Mouse (Mus musculus): ENCODE measurements at regions not wholly inside any gene's neighbourhood (a gene's known extent, or its start where the extent isn't known, plus 50 kb on each side); places are given as distances from the start of the nearest gene placed in this dataset.

DNA sequence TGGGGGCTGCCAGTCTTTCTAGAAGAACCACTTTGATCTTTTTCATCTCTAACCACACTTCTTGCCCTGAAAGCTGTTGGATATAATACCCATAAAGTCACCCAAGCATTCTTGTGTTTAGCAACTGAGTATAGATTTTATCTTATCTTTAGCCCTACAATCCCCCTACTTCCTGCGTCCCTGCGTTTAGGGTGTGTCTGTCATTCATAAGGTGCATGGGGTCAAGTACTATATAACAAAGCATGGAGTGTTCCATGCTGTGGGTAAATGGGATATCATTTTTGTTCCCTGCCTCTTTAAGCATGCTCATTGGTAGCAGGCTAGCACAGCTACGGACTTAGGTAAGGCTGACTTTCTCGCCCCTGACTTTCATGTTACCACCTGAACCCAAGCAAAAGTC lies 122.5 kb upstream of the Twist2 start:
- no peak for DNase-seq

DNA sequence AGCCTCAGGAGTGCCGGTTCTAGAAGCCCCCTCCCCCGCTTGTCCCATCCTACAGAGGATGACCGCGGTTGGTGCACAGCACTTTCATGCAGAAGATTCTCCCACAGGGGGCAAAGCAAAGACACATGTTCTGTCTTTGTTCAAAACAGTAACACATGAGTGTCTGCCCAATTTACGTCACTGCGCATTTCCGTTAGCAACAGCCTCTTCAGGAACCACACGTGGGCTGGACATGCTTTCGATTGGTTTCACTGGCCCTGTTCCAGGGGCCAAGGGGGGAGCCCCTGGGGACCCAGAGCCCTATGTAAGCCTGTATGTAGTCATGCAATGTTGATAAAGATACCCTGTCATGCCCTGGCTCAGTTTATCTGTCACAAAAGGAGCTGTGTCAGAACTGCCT lies 116.2 kb upstream of the Twist2 start:
- DNase-seq: no peak

DNA sequence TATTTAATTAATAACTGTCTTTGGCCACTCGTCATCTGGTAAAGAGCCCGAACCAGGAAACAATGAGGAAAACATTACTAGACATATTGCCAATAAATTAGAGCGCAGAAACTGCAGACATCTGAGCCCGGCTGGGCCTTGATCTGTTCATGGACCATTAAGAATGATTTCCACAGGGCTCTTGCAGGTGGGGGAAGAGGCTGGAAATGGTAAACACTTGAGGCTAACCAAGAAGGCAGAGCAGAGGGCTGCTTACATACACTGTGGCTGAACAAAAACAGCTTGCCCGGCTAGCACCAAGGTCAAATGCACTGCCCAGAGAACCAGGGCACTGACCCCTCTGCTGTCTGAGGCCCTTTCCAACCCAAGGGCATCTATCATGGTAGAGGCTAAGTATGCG lies 115.5 kb upstream of the Twist2 start:
- DNase-seq: no peak

DNA sequence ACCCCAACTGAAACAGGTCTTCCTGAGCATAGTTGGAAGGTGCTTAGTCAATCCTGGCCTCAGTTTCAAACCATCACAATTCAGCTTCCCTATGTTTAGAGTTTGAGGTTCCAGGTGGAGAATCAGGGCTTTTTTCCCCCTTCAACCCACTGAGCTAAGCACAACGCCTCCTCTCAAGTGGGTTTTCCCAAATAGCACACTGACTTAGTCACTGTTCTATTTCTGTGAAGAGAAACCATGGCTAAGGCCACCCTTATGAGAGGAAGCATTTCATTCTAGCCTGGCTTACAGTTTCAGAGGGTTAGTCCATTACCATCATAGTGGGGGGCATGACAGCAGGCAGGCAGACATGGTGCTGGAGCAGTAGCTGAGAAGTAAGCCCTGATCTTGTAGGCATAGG lies 109.7 kb upstream of the Twist2 start:
- DNase-seq: no peak

DNA sequence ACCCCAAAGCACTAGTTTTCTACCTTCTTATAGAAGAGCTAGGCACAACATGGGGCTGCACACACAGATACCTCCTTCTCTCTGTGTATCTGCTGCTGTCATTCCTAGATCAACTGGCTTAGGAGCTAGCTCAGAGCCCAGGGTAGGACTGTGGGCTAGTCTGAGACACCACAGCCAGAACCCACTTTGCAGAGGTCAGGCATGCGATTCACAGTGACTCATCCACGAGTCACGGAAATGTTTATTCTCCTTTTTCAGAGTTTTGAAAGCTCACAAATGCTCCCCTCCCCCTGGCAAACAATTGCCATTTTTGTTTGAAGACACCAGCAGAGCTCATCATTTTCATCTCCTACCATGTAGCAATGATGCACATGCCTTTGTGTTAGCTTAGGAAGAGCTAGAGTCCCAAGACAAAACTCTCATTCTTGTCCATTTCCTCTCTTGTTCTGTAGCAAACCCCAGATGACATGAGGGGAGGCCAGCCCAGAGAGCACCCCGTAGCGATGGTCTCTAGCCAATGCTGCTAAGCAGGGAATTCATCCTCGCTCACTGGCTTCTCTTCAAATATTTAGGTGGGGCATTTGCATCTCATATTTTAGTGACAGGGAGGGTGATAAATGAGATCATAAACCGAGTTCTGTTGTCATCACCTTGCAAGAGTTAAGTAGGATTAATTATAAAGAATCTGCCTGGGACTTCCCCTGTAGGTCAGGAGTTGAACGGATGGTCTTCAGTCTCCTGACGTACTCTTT lies 108.4 kb upstream of the Twist2 start:
- DNase-seq: no peak

DNA sequence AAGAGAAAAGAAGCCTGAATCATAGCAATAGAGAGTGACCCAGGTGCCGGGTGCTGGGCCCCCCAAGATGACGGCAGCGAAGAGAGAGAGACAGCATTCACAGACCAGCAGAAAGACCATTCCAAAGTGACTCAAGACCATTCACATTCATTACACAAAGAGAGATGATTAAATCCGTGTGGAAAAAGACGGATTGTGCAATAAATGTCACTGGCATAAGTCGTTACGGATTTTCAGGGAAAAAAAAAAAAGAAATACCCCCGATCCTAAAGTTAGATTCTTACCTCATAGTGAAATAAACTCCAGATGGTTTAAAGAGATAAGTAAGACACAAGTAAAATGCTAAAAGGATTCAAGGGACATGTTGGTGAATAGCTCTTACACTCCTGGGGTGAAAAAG lies 104.2 kb upstream of the Twist2 start:
- DNase-seq: no peak

DNA sequence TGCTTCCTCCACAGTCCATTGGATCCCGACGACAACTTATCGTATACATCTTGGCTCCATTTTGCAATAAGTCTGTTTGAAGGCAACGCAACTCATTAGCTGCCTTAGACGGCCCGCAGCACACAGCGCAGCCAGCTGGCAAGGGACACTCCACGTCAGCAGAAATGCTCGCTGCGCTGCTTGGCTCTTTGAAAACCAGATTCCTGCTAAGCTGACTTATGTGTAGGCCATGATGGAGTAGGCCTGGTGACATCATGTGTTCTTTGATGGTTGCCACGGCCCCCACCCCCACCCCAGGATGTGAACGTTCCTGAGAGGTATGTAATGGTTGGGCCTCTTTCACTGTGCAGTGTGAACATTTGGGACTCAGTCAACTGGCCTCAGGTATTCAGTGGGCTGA lies 99.8 kb upstream of the Twist2 start:
- DNase-seq: no peak

DNA sequence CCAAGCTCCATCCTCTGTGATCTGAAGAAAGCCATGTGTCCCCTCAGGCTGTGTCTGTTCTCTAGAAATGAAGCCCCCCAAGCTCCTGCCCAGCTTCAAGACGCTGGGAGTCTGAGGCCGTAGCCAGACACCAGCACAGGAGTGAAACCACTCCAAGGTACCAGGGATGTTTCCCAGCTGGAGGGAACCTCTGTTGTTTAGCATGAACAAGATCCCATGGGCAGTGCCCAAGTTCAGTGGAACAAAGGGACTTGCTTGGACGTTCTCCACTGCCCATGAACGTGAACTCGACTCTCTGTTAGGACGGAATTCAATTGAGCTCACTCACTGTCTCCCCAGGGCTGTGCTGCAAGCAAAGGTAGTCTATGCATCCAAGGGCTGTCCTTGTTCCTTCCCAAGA lies 99.2 kb upstream of the Twist2 start:
- DNase-seq: no peak

DNA sequence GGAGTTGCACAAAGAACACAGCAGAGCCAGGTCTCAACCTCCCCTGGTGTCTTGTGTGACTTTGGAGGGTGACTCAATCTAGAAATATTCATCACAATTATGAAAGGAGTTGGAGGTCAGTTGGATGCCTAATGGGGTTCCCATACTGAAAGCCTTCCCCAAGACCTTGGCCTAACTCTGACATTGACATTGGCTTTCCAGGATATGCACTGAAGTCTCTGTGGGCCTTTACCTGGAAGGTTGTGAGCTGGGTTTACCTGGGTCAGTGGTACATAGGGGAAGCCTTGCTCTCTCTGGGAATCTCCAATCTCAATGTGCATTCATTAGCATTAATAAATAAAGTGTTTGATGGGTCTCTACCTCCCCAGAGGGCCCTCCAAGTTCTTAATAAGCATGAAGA lies 98.5 kb upstream of the Twist2 start:
- DNase-seq: no peak

DNA sequence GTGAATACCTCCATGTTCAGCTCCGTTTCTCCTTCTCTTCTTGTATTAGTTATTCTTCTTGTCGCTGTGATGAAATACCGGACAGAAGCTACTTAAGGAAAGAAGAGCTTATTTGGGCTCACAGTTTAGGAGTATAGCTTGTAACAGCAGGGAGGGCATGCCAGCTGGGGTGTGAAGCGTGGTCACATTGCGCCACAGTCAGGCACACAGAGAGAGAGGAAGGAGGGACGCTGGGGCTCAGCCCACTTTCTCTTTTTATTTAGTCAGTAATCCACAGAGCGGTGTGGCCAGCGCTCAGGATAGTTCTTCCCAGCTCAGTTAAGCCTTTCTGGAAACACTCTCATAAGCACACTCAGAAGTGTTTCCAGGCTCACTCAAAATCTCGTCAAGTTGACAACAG lies 95.8 kb upstream of the Twist2 start:
- no peak for DNase-seq

DNA sequence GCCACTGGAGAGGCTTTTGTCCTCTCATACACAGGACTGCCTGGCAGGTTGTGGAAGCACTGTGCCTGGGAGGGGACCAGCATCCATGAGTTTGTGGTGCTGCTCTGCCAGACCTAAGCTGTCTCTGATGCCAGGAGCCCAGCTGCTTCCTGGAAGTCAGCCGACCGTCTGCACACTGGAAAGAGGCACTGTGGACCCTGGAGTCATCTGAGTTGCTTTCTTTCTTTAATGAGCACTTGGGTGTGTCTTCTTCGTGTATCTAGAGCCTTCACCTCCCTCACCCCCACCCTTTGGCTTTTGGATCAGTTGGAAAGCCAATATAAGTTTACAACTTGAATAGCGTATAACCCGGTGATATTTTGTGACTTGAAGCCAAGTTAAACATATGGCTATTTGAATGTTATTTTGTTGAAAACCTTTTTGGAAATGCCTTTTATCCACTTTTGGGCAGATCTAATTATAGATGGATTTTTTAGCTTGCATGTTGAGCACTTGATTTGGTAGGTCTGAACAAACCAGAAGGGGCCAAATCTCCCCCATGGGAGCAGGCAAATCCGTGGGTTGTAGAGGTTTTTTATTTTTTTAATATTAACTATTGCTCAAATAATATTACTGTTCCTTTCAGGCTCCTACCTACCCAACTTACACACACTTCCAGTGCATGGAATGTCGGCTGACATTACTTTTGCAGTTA lies 92.6 kb upstream of the Twist2 start:
- no peak for DNase-seq

DNA sequence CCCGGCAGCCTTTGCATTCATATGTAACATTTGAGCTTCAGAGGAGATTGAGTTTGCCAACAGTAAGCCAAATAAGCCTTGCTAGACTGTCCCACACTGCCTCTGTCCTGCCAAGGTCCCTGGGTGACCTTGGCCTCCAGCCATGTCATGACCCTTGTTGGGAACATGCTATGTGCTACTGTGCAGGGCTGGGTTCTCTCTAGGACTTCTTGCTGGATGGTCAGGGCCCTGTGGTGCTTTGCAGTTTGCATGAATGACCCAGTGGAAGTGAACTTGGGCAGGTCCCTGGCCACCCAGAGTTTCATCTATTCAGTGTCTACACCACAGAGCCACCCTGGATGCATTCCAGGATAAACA lies 92.0 kb upstream of the Twist2 start:
- DNase-seq: no peak

DNA sequence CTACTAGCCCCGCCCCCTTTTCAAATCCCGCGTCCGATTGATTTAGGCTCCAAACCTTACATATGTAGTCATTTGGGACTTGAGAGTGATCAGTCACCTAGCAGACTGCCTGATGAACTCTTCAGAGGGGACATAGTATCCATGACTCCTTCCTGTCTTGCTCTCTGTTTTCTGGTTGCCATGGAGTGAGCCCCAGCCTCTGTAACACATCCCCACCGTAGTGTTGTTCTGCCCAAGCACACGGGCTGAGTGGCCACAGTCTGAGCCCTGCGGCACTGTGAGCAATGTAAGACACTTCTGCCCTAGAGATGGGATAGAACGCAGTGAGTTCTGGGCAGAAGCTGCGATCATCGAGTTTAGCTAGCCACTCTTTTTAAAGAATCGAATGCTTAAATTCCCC lies 88.1 kb upstream of the Twist2 start:
- DNase-seq: no peak

DNA sequence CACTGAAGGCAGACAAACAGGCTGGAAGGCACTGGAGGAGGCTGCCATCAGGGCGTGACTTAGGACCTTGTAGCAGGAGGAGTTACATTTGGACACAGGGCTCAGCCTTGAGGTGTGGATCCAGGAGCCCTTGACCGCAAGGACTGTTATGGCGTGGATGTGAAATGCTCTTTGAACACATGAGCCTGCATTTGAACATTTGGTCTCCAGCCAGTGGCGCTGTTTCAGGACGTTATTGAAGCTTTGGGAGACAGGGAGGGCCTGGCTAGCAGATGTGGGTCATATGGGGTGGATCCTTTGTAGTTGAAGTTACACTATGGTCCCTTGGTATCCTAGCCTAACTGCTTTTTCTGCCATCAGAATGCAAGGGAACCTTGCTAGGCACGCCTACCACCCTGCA lies 87.0 kb upstream of the Twist2 start:
- no peak for DNase-seq

DNA sequence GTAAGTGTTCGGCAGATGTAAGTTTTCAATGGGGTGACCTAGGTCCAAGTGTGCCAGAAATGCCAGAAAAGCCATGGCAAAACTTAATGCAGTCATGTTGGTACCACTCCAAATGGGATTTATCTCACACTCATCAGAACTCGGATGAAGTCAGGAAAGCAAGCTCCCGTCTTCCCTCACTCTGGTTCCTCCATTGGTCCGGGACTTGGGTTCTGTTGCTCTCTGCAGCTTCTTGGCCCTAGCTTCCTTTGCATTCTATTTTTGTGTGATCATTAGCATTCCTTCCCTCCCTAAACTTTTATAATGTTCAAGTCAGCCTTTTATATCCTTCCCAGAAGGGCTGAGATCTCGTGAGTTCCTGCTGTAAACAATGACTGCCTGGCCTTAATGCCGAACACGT lies 85.9 kb upstream of the Twist2 start:
- DNase-seq: no peak

DNA sequence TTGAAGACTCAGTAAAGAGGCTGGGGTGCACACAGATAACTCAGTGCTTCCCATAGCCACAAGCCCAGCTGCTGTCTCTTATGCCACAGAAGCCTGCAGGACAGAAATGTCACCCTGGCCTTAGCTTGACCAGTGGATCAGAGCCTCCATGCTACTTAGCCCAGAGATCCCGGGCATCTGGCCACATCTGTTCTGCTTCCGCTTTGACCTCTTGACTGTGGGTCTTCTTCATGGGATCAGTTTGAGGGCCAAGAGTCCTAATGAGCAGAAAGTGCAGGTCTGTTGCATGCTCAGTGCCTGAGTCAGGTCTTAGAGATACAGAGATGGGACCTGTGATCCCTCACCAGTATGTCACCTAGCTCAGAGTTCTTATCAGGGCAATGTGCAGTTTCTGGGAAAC lies 85.5 kb upstream of the Twist2 start:
- no peak for DNase-seq

DNA sequence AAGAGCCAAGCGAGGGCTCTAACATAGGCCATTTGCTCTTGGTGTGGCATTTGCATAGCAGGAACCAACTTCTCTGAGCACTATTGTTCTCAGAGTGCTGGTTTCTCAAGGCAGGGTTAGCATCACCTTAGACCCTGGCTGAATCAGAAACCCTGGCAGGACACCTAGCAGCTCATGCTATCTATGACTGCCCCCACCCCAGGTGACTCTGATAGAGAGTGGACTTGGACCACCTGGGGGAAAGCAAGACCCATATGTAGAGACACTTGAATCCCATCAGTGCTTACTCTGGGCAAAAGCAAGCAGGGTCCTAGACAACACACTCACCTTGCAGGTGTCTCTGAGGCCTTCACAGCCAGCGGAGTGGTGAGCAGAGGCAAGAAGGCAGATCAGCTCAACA lies 84.4 kb upstream of the Twist2 start:
- DNase-seq: no peak

DNA sequence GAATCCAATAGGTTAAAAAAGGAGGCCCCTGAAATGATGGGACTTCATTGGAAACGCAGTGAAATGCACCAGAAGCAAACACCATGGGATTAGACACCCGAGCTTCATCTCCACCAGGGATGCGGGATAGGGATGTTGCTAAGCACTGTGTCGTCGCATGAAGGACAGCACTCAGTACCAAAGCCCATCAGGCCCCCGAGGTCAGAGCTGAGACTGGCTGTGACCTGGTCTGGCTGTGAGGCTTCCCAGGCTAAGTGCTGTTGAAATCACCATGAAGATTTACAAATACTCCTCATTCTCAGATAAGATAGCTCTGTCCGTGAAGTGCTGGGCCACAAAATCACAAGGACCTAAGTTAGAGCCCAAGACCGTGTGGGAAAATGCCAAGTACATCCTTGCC lies 83.3 kb upstream of the Twist2 start:
- DNase-seq: no peak

DNA sequence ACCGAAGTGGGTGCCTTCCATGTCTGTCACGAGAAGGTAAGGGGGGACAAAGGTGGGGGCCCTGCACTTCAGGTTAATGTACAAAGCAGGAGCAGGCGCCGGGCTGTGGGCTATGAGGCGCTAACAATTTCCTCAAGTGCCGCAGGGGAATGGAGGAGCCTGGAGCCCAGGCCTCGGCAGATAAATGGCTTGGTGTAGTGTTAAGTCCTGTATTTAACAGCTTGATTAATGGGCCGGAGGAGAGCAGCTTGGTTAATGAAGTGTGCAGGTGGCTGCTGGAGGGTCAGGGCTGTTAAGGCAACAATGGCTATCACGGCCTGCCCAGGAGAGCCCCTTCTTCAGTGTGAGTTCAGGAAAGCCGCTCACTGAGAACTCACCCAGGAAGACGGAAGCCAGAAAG lies 72.0 kb upstream of the Twist2 start:
- DNase-seq: no peak

DNA sequence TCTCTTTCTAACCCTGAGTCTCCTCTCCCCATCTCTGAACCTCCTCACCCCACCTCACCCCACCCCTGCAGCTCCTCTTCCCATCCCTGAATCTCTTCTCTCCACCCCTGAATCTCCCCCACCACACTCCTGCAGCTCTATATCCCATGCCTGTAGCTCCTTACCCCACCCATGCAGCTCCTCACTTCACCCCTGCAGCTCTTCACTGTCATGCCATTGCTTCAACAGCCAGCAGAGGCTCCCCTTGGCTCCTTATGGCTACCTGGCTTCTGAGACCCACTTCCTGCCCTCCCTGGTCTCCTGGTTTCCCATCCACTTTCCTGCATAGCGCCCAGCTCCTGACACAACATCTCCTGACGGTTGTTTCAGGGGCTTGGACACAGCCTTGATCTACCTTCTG lies 71.0 kb upstream of the Twist2 start:
- DNase-seq: no peak

DNA sequence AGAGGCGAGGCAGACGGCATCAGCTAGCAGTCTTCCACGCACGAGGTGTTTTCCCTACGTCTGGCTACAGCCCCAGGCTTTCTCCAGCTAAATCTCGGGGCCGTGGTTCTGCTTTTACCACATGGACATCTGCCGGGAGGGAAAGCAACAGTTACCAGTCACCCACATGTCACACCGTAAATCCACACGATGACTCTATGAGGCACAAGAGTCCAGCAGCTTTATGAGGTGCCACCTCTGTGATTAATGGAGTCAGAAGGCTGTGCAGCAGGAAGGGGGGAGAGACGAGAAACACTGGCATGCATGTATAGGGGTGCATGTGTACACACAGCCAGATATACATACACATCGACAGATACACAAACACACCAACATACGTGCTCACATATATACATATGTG lies 69.6 kb upstream of the Twist2 start:
- DNase-seq: no peak

DNA sequence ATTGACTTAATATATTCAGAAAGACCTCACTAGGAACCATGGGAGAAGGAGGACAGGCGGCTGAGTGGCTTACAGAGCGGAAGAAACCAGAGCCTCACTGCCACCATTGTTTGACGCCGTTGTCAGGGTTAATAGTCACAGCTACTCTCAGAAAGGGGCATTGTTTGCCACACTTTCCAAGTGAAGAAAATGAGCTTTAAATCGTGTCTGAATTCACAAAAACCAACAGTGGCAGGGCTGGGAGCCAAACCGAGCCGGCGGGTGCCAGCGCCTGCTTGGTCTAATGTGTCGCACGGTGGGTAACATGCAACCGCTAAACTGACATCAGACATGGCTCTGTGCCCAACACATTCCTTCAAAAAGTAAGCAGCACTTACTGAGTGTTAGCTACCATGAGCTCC lies 68.8 kb upstream of the Twist2 start:
- no peak for DNase-seq

DNA sequence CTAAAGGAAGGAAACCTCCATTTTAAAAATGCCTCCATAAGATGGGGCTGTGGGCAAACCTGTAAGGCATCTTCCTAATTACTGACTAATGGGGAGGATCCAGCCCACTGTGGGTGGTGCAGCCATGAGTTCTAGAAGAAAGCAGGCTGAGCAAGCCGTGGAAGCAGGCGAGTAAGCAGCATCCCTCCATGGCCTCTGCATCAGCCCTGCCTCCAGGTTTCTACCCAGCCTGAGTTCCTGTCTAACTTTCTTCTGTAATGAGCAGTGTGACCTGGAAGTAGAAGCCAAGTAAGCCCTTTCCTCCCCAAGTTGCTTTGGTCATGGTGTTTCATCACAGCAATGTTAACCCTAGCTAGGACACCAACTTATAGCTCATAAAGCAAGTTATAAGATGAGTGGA lies 66.5 kb upstream of the Twist2 start:
- no peak for DNase-seq

DNA sequence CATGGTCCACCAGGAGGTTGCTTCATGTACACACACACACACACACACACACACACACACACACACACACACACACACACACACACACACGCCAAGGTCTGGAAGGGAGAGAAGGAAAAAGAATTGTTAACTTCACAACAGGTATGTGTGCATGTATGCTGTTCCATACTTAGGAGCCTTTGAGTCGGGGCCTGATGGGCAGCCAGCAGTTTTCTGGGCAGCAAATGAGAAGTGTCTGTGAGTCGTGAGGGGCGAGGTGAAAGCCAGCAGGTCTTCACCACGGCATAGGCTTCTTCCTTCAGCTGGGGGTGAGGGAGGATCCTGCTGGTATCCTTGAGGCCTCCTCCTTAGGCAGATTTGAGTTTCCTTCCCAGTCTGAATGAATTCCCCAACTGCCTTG lies 65.8 kb upstream of the Twist2 start:
- no peak for DNase-seq

DNA sequence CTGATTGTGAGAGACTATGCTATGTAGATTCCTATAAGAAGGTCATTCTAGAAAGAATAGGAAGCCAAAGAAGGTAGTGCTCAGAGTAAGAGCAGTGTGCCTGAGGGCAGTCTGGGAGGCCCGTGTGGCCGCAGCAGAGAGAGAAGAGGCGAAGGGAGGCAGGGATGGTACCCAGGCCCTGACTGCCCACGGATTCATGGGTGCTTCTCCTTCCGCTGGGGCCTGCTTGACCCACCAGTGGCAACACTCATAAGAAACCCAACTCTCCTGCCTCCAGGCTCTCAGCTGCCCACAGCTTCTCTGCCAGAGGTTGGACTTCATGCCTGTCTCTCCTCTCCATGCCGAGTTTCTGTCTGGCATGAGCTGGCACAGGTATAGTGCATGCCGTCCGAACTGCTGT lies 60.6 kb upstream of the Twist2 start:
- DNase-seq: no peak

All from layer of hippocampus, postnatal 36 days (tissue).